Mouse (Mus musculus) testis, adult 2 months (tissue): ENCODE measurements around the gene Ephb4. TPM values are rescaled to one million over a fixed set of nuclear protein-coding genes. Genes with fewer than 3 reads are reported as not detected.

Source experiments
- H3K27ac ChIP-seq: fragments of 200-500 bp; 2 replicates; pipeline ENCODE4 v1.5.1; 2012; ENCODE audit warnings: low read depth, low read length; ENCODE audit not compliant: control insufficient read depth, insufficient read depth
- H3K27me3 ChIP-seq: fragments of 200-500 bp; 2 replicates; pipeline ENCODE4 v1.6.1; 2012; ENCODE audit warnings: mild to moderate bottlenecking, low read length, moderate library complexity; ENCODE audit not compliant: control insufficient read depth, insufficient read depth
- H3K36me3 ChIP-seq: fragments of 200-500 bp; 2 replicates; pipeline ENCODE4 v1.6.1; 2012; ENCODE audit warnings: mild to moderate bottlenecking, low read length; ENCODE audit not compliant: control insufficient read depth, insufficient read depth
- H3K4me1 ChIP-seq: fragments of 200-500 bp; 2 replicates; pipeline ENCODE4 v1.6.1; 2012; ENCODE audit warnings: low read length; ENCODE audit not compliant: control insufficient read depth, insufficient read depth
- H3K4me3 ChIP-seq: fragments of 200-500 bp; 2 replicates; pipeline ENCODE4 v1.5.1; 2012; ENCODE audit warnings: low read depth, mild to moderate bottlenecking, low read length, moderate library complexity, mixed read lengths; ENCODE audit not compliant: control insufficient read depth
- CTCF ChIP-seq: fragments of 200-500 bp; IDR thresholded peaks from 2 replicates; pipeline ENCODE4 v1.5.1; 2012; ENCODE audit warnings: low read depth, mild to moderate bottlenecking, inconsistent platforms, low read length, moderate library complexity; ENCODE audit not compliant: control insufficient read depth, insufficient read depth, insufficient replicate concordance
- POLR2A ChIP-seq: fragments of 200-500 bp; IDR thresholded peaks from 2 replicates; pipeline ENCODE4 v1.6.1; 2012; ENCODE audit warnings: low read depth, mild to moderate bottlenecking, inconsistent platforms, low read length, moderate library complexity; ENCODE audit not compliant: control insufficient read depth
- polyA plus RNA-seq: library from polyadenylated mRNA; depleted of rRNA; stranded (reverse); fragments of >200 nt; gene quantifications from 2 replicates; pipeline ENCODE4 v1.2.3, GENCODE M21; 2012

Gene Ephb4
- polyA plus RNA-seq, 1 experiment = 1.8 TPM

DNA sequence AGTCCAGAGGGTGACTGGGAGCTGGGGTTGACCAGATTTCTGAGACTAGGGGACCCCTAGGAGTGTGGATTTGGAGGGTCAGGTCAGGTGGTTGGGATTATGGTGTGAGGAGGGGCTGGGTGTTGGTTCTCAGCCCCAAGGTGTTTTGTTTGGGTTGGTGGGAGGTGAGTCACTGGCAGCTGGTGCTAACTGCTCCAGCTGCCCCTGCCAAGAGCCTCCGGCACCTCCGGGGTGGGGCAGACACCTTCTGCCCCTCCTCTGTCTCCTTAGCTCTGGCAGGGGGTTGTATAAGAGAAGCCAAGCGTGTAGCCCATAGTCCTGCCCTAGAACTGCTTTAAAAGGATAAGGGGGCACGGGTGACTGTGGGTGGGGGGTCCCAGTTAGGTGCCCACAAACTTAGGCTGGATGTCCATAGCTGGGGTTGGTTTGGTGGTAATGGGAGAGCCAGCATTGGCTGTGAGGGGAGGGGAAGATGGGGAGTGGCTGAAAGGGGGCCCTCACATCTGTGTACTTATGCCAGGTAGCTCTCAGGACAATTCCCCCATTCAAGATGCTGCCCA is 24.7 kb downstream of the Ephb4 start:
- Histone ChIP-seq H3K4me1 (0 out of 2 replicates have a peak, but pooled peaks cover 2% of the 10 kb centered on the region), H3K27me3 (no peaks in the 10 kb centered on the region), H3K36me3 (no peaks in the 10 kb centered on the region), H3K4me3 (no peak overlapping the region), H3K27ac (no peak overlapping the region)
- TF ChIP-seq POLR2A (no peak), CTCF (no peak)

DNA sequence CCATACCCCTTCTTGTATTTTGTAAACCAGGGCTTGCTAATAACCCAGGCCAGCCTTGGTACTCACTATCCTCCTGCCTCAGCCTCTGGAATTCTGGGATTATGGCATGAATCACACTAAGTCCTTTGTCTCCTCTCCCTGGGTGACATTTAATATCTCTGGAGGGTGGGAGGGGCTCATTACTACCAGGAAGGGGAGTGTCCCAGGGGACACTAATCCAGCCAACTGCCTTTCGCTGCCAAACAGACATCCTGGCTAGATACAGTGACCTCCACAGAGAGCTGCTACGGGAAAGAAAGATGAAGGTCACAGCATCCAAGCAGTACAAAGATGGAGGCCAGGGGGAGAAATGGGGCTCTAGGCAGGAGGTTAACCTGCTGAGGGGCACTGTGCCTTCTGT is 25.7 kb downstream of the Ephb4 start:
- H3K36me3 ChIP-seq = no peaks in the 10 kb centered on the region
- no peak overlapping the region for H3K27ac ChIP-seq
- H3K27me3 ChIP-seq = no peaks in the 10 kb centered on the region

DNA sequence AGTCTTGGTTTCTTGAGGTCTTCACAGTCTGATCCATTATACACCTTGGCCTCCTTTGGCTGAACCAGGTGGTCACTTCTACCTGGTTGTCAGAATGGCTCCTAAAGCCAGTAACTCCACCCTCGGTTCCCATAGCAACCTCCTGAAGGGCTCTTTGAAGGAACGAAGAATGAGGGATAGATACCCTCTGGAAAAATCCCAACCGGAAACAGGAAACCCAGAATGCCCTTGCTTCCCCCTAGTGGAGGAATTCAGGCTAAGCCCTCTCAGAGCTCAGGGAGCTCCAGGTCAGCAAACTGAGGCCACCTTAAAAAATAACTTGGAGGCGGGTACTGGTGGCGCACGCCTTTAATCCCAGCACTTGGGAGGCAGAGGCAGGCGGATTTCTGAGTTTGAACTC is 26.3 kb downstream of the Ephb4 start:
- Histone ChIP-seq H3K36me3 (no peaks in the 10 kb centered on the region), H3K27ac (no peak overlapping the region)

More for the DNA sequence above, 25.7 kb downstream of the Ephb4 start:
- no peak for TF ChIP-seq CTCF
- no peak for TF ChIP-seq POLR2A
- Histone ChIP-seq H3K4me1 (0 out of 2 replicates have a peak, but pooled peaks cover 2% of the 10 kb centered on the region), H3K4me3 (no peak overlapping the region)

DNA sequence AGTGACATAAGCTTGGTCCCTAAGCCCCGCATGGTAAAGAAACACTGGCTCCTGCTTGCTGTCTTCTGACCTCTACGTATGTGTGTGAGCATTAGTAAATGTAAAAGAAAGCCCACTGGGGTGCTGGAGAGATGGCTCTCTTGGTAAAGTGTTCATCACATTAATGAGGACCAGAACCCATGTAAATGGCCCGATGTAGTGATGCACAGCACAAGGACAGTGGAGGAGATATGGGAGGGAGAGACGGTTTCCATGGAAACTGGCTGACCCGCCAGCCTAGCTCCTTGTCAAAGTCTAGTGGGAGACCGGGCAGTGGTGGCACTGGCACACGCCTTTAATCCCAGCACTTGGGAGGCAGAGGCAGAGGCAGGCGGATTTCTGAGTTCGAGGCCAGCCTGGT is 26.8 kb downstream of the Ephb4 start:
- no peak for TF ChIP-seq POLR2A
- no peak for TF ChIP-seq CTCF
- no peak overlapping the region for H3K27ac ChIP-seq

More for the DNA sequence above, 26.3 kb downstream of the Ephb4 start:
- no peaks in the 10 kb centered on the region for H3K27me3 ChIP-seq
- H3K4me1 ChIP-seq = 0 out of 2 replicates have a peak, but pooled peaks cover 2% of the 10 kb centered on the region
- TF ChIP-seq POLR2A (no peak), CTCF (no peak)
- no peak overlapping the region for H3K4me3 ChIP-seq

DNA sequence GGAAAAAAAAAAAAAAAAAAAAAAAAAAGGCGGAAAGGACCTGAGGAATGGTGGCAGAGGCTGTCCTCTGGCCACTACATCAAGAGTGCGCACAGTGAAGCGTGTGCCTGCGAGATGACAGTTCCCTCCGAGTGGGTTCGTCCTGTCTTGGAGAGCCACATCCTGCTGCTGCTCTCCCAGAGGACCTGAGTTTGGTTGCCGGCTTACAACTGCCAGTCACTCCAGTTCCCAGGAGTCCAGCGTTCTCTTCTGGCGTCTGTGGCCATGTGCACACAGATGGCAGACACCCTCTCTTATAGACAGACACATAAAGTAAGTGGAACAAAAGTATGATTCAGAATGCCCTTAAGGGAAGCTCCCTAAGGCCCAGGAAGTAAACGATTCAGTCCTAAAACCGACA is 27.3 kb downstream of the Ephb4 start:
- Histone ChIP-seq H3K4me3 (no peak overlapping the region), H3K36me3 (no peaks in the 10 kb centered on the region), H3K4me1 (0 out of 2 replicates have a peak, but pooled peaks cover 2% of the 10 kb centered on the region), H3K27me3 (no peaks in the 10 kb centered on the region), H3K27ac (no peak overlapping the region)
- TF ChIP-seq POLR2A (no peak), CTCF (no peak)

More for the DNA sequence above, 26.8 kb downstream of the Ephb4 start:
- H3K4me3 ChIP-seq = no peak overlapping the region
- no peaks in the 10 kb centered on the region for H3K36me3 ChIP-seq
- H3K4me1 ChIP-seq = 0 out of 2 replicates have a peak, but pooled peaks cover 2% of the 10 kb centered on the region
- no peaks in the 10 kb centered on the region for H3K27me3 ChIP-seq

DNA sequence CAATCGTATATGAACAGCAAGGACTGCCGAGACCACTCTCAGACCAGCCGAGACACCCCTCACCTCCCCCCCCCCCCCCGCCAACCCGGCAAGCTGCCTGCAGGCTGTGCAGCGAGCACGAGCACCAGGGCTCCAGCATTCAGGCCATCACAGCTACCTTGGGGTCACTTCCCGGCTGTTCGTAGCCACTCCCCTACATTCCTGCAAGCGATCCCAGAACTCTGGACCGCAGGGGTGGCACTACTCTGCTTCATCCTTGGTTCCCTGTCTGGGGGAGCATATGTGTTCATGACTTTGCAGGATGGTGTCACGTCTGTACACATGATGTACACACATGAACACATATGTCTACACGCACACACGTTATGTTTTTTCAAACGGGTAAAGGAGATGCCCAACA is 27.7 kb downstream of the Ephb4 start:
- Histone ChIP-seq H3K27ac (no peak overlapping the region), H3K27me3 (no peaks in the 10 kb centered on the region), H3K4me3 (no peak overlapping the region), H3K36me3 (no peaks in the 10 kb centered on the region), H3K4me1 (0 out of 2 replicates have a peak, but pooled peaks cover 2% of the 10 kb centered on the region)
- TF ChIP-seq CTCF (no peak), POLR2A (no peak)

DNA sequence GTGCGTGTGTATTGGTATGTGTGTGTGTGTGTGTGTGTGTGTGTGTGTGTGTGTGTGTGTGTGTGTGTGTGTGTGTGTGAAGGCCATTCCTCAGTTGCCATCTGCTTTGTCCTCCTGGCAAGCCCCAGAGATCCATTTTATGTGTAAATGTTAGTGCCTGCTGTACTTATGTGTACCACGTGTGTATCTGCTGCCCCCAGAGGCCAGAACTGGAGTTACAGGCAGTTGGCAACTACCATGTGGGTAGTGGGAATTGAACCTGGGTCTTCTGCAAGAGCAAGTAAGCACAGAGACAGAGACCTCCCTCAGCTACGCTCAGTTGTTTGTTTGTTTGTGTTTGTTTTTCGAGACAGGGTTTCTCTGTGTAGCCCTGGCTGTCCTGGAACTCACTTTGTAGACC is 31.2 kb downstream of the Ephb4 start:
- Histone ChIP-seq H3K36me3 (no peaks in the 10 kb centered on the region), H3K27ac (no peak overlapping the region), H3K27me3 (no peaks in the 10 kb centered on the region), H3K4me3 (no peak overlapping the region), H3K4me1 (0 out of 2 replicates have a peak, but pooled peaks cover 1% of the 10 kb centered on the region)
- TF ChIP-seq POLR2A (no peak), CTCF (peak; percentile 72; the same call in 1 of the 2 replicates)
